17 mouse cellular contexts compared by ENCODE assay signal in the genomic region with DNA sequence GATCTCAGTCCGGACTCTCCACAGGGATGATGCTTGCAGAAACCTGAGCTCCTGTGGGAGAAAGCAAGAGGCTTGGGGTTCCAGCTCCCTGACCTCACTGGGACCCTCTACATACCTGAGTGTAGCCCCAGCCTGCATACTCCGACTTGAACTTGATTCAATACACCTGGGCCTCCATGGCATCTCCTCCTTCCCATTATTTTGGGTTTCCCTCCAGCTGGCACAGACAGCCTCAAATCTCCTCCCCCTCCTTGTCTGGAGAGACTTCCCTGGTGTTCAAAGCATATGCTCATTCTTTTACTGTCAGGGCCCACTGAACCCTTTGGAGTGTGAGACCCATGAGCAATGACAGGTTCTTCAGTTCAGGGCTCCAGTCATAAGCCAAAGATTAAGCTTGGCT. TPM values are rescaled to one million over a fixed set of nuclear protein-coding genes. Genes with fewer than 3 reads are reported as not detected.
"Had no signal": no experiment of that assay in that cellular context is flagged by ENCODE, and none has a peak within 500 bp of the region (broad histone marks: within the 10 kb centered on the region; RNA-seq: fewer than 3 reads in every experiment).

No protein-coding gene starts in this region.

- DNase-seq: kidney, postnatal 10 days; kidney, postnatal 36 days; layer of hippocampus, postnatal 36 days; left cerebral cortex, postnatal 4 days; liver, postnatal 0 days; lung, postnatal 14 days; lung, postnatal 4 days; midbrain, embryonic 14.5 days; thymus, adult 18-20 months; thymus, postnatal 14 days; thymus, postnatal 4 days had no signal

RNA-seq across cellular contexts. Expression of gene Tex36, which starts 11.0 kb away (rescaled TPM):
- total RNA-seq: layer of hippocampus, adult 8-10 months; layer of hippocampus, postnatal 36 days; left cerebral cortex, adult 8-10 months; left cerebral cortex, postnatal 14 days; left cerebral cortex, postnatal 4 days; megakaryocyte progenitor cell, adult 5-6 weeks; megakaryocyte-erythroid progenitor cell, adult 5-6 weeks; midbrain, postnatal 0 days had no signal
